Mouse (Mus musculus) lung, postnatal 25 days (tissue): ENCODE data around the gene Iqgap2.

Experiments
- DNase-seq: peaks from one replicate; pipeline ENCODE4 v3.0.0; 2022; ENCODE audit warnings: low spot score

Gene Iqgap2

GRCm38 (mm10) chr13:95778761-95779161 lies 113.0 kb downstream of the Iqgap2 start:
- peak; percentile 35 for DNase-seq

- DNase-seq: no peak
Measured at GRCm38 (mm10) chr13:95777651-95778391, 113.9 kb downstream of the Iqgap2 start.

GRCm38 (mm10) chr13:95777237-95777636 lies 114.5 kb downstream of the Iqgap2 start:
- peak; percentile 56 for DNase-seq

- DNase-seq: no peak
Measured at GRCm38 (mm10) chr13:95774966-95775696, 116.6 kb downstream of the Iqgap2 start.

- peak; percentile 17 for DNase-seq
Measured at GRCm38 (mm10) chr13:95765017-95765416, 126.7 kb downstream of the Iqgap2 start.

- DNase-seq: no peak
Measured at GRCm38 (mm10) chr13:95763876-95764517, 127.7 kb downstream of the Iqgap2 start.

- no peak for DNase-seq
Measured at GRCm38 (mm10) chr13:95759810-95760209, 131.9 kb downstream of the Iqgap2 start.

- no peak for DNase-seq
Measured at GRCm38 (mm10) chr13:95754285-95754684, 137.4 kb downstream of the Iqgap2 start.

- peak; percentile 6 for DNase-seq
Measured at GRCm38 (mm10) chr13:95752386-95752785, 139.3 kb downstream of the Iqgap2 start.

GRCm38 (mm10) chr13:95747541-95747940 lies 144.2 kb downstream of the Iqgap2 start:
- no peak for DNase-seq

- no peak for DNase-seq
Measured at GRCm38 (mm10) chr13:95747101-95747500, 144.6 kb downstream of the Iqgap2 start.

GRCm38 (mm10) chr13:95746509-95746908 lies 145.2 kb downstream of the Iqgap2 start:
- DNase-seq: peak; percentile 37

GRCm38 (mm10) chr13:95745451-95745850 lies 146.3 kb downstream of the Iqgap2 start:
- DNase-seq: peak; percentile 55

- no peak for DNase-seq
Measured at GRCm38 (mm10) chr13:95742881-95743466, 148.7 kb downstream of the Iqgap2 start.

GRCm38 (mm10) chr13:95741813-95742689 lies 149.7 kb downstream of the Iqgap2 start:
- DNase-seq: no peak

- DNase-seq: no peak
Measured at GRCm38 (mm10) chr13:95739651-95740050, 152.1 kb downstream of the Iqgap2 start.

- no peak for DNase-seq
Measured at GRCm38 (mm10) chr13:95730491-95730890, 161.2 kb downstream of the Iqgap2 start.

GRCm38 (mm10) chr13:95719320-95720232 lies 172.1 kb downstream of the Iqgap2 start:
- peak; percentile 74 for DNase-seq

- no peak for DNase-seq
Measured at GRCm38 (mm10) chr13:95715356-95715755, 176.4 kb downstream of the Iqgap2 start.

GRCm38 (mm10) chr13:95714271-95714975 lies 177.3 kb downstream of the Iqgap2 start:
- DNase-seq: no peak
